Mouse (Mus musculus) layer of hippocampus, postnatal 10 days (tissue): ENCODE measurements around the gene Pah. TPM values are rescaled to one million over a fixed set of nuclear protein-coding genes. Genes with fewer than 3 reads are reported as not detected.

Experiments
- total RNA-seq, 2 experiments: library from RNA; stranded (reverse); gene quantifications; 2 replicates each; pipeline ENCODE4 v1.2.3; 2021

Pah gene
- total RNA-seq, 2 experiments from 2014 or later, result not detected

Other genes with a start within 250 kb of the Pah start
- 10 to 100 TPM; 11.2 to 11.5 TPM for gene Ascl1, start 28.1 kb upstream of the Pah start, total RNA-seq